Mouse (Mus musculus) stomach, postnatal 0 days (tissue): ENCODE measurements around the gene Plxna2. TPM values are rescaled to one million over a fixed set of nuclear protein-coding genes. Genes with fewer than 3 reads are reported as not detected.

Experiments used
- ATAC-seq: fragments of 200-750 bp; cut with Nextera tagmentation; 2 replicates; pipeline ENCODE4 v1.8.0; 2017; ENCODE audit not compliant: low FRiP score, low TSS enrichment
- DNase-seq: peaks from one replicate; pipeline ENCODE4 v3.0.0-alpha.2; 2016; ENCODE audit warnings: low spot score
- H3K27ac ChIP-seq: fragments of 300-500 bp; sonication (generic); replicated peaks from 2 replicates; pipeline ENCODE4 v1.5.1; 2014; ENCODE audit warnings: mild to moderate bottlenecking, control low read depth
- H3K27me3 ChIP-seq: fragments of 300-500 bp; sonication (generic); 2 replicates; pipeline ENCODE4 v1.6.1; 2014; ENCODE audit warnings: low read length; ENCODE audit not compliant: control insufficient read depth, insufficient read depth
- H3K36me3 ChIP-seq: fragments of 300-500 bp; sonication (generic); 2 replicates; pipeline ENCODE4 v1.6.1; 2014; ENCODE audit warnings: low read length, mixed read lengths; ENCODE audit not compliant: control insufficient read depth, insufficient read depth
- H3K4me1 ChIP-seq: fragments of 300-500 bp; sonication (generic); replicated peaks from 2 replicates; pipeline ENCODE4 v1.6.1; 2014; ENCODE audit warnings: antibody characterized with exemption; ENCODE audit not compliant: control insufficient read depth, insufficient read depth
- H3K4me2 ChIP-seq: fragments of 300-500 bp; sonication (generic); replicated peaks from 2 replicates; pipeline ENCODE4 v1.6.1; 2014; ENCODE audit warnings: low read depth, mild to moderate bottlenecking, control low read depth, moderate library complexity
- H3K4me3 ChIP-seq: fragments of 300-500 bp; sonication (generic); 2 replicates; pipeline ENCODE4 v1.5.1; 2014; ENCODE audit warnings: low read depth, low read length, control low read depth
- H3K9ac ChIP-seq: fragments of 300-500 bp; sonication (generic); 2 replicates; pipeline ENCODE4 v1.6.1; 2014; ENCODE audit warnings: mild to moderate bottlenecking, low read length, control low read depth, mixed read lengths
- H3K9me3 ChIP-seq: fragments of 300-500 bp; sonication (generic); 2 replicates; pipeline ENCODE4 v1.6.1; 2016; ENCODE audit warnings: low read length; ENCODE audit not compliant: control insufficient read depth
- CTCF ChIP-seq: IDR thresholded peaks from 2 replicates; pipeline ENCODE4 v1.5.1; 2016; ENCODE audit warnings: antibody characterized with exemption, low read depth, mild to moderate bottlenecking, moderate library complexity
- EP300 ChIP-seq: optimal IDR thresholded peaks from 2 replicates; pipeline ENCODE3; 2016; ENCODE audit warnings: antibody characterized with exemption
- WGBS: fragments of 180-500 bp; shearing (Covaris S2); extraction: QIAGEN DNeasy Blood & Tissue Kit; methylation state at CpG from one replicate; pipeline ENCODE4 v1.1.7; 2014; 5-methylcytosine and 5-hydroxymethylcytosine counted together
- polyA plus RNA-seq: library from polyadenylated mRNA; unstranded; fragments of >200 nt; fragmentation: Nextera tagmentation; extraction: Ambion mirVana; gene quantifications from 2 replicates; pipeline ENCODE4 v1.2.1, GENCODE M21; 2015

Gene Plxna2
- polyA plus RNA-seq, 1 experiment from 2014 or later, result 3.5 TPM

DNA sequence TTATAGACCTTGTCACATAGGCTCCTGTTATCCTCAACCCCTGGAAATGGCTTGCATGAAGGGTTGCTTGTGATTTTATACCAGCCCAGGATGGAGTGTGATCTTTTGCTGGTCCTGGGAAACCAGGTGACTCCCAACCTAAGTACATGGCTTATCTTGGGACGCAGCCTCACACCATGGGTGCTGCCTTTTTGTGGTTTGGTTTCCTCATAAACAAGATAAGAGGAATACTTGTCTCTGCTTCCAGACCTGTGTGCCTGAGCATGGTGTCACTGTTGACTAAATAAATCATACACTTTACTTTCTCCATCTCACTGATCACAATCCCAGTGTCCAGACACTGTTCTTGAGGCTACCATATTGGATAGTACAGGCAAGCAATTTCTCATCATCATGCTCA is 179.8 kb downstream of the Plxna2 start:
- Histone ChIP-seq H3K27ac (no peak overlapping the region), H3K4me2 (no peak overlapping the region), H3K4me1 (no peaks in the 10 kb centered on the region), H3K4me3 (no peak overlapping the region), H3K36me3 (peaks cover 10% of the 10 kb centered on the region), H3K9ac (no peak overlapping the region), H3K9me3 (no peaks in the 10 kb centered on the region), H3K27me3 (no peaks in the 10 kb centered on the region)
- TF ChIP-seq CTCF, result no peak
- TF ChIP-seq EP300, result no peak
- WGBS, result 91% methylated on average over 1 of the region's 1 CpGs
- ATAC-seq (no peak), DNase-seq (no peak)

DNA sequence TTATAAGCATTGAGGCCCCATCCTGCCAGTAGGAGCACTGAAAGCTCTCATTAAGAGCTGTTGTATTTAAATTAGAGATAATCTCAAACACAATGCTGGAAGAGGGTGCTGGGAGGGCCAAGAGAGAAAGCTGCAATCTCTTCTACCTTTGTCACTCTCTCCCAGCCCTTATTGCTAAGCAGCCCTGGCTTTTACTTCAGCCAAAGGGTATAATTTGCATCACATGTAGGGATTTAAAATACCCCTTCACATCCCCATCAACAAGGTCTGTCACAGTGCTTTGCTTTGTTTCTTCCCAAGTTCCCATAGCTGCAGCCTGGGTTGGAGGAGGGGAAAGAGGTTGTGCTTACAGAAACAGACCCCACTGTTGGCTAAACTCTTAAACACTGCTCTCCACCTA is 180.5 kb downstream of the Plxna2 start:
- no peaks in the 10 kb centered on the region for H3K4me1 ChIP-seq
- no peaks in the 10 kb centered on the region for H3K9me3 ChIP-seq
- no peaks in the 10 kb centered on the region for H3K27me3 ChIP-seq
- no peak for DNase-seq
- H3K4me2 ChIP-seq, result no peak overlapping the region
- H3K27ac ChIP-seq, result no peak overlapping the region
- H3K9ac ChIP-seq, result no peak overlapping the region
- ATAC-seq, result no peak
- H3K4me3 ChIP-seq, result no peak overlapping the region
- TF ChIP-seq EP300 (no peak), CTCF (no peak)
- peaks cover 10% of the 10 kb centered on the region for H3K36me3 ChIP-seq

DNA sequence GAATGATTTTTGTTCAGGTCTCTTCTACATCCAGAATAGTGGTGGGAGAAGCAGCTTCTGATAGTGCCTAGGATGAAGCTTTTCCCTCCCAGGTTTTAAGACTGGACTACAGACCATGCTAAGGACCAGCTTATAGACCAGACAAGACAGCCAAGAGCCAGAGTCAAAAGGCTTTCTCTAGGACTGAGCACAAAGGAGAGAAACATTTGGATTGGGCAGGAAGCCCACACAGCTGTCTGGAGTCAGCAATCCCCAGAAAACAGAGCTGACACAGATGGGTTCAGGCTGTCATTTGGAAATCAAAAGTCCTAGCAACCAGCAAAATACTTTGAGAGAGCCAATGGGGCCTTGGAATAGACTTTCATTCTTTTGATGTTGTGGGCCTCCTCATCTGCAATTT is 190.2 kb downstream of the Plxna2 start:
- H3K4me3 ChIP-seq, result no peak overlapping the region
- no peak overlapping the region; the same call in 1 of the 2 replicates for H3K27ac ChIP-seq
- H3K9ac ChIP-seq, result no peak overlapping the region
- H3K4me1 ChIP-seq, result no peaks in the 10 kb centered on the region
- DNase-seq (peak; percentile 18), ATAC-seq (peak; percentile 68; the same call in 1 of the 2 replicates)
- H3K4me2 ChIP-seq, result no peak overlapping the region
- H3K36me3 ChIP-seq, result peaks cover 16% of the 10 kb centered on the region
- no peaks in the 10 kb centered on the region for H3K9me3 ChIP-seq
- no peaks in the 10 kb centered on the region for H3K27me3 ChIP-seq
- no peak for TF ChIP-seq EP300
- TF ChIP-seq CTCF, result no peak

DNA sequence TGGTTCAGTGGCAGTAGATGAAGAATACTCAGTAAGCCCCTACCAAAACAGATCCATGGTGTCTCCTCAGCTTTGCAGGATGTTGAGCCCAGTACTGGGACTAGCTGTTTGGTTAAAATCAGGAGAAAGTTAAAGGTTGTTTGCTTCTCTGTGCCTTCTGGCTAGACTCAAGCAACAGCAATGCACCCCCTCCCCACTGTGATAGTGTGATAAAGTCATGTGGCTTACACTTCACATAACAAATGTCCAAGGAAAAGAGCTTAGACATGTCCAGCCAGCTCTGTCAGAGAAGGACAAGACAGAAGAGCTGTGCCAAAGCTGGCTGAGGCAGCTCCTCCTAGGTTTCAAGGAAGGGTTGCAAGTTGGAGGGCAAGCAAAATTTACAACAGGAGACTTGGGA is 190.7 kb downstream of the Plxna2 start:
- ATAC-seq (no peak), DNase-seq (no peak)

DNA sequence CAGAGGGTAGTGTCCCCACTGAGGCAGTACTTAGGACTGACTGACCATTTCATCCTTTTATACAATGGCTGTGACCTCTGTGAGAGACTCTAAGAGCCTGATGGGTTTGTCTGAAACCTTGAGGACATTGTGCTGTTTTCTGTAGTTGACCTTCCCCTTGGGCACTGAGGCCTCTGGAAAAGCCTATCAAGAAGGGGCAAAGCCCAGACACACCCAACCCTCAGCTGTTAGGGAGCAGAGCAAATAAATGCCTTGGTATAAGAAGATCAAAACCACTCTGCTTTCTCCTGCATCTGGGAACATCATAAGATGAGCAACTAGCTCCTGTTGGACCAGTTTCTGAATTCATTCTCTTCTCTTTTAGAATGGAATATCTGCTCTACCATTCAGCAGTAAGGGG is 191.6 kb downstream of the Plxna2 start:
- DNase-seq, result no peak

More for the DNA sequence above, 190.7 kb downstream of the Plxna2 start:
- no peak overlapping the region for H3K9ac ChIP-seq
- H3K27ac ChIP-seq, result peak overlapping the region; percentile 45; the same call in 1 of the 2 replicates
- H3K4me3 ChIP-seq, result no peak overlapping the region
- H3K4me1 ChIP-seq, result no peaks in the 10 kb centered on the region
- no peaks in the 10 kb centered on the region for H3K9me3 ChIP-seq
- H3K4me2 ChIP-seq, result no peak overlapping the region
- peaks cover 16% of the 10 kb centered on the region for H3K36me3 ChIP-seq
- H3K27me3 ChIP-seq, result no peaks in the 10 kb centered on the region
- TF ChIP-seq CTCF, result no peak

DNA sequence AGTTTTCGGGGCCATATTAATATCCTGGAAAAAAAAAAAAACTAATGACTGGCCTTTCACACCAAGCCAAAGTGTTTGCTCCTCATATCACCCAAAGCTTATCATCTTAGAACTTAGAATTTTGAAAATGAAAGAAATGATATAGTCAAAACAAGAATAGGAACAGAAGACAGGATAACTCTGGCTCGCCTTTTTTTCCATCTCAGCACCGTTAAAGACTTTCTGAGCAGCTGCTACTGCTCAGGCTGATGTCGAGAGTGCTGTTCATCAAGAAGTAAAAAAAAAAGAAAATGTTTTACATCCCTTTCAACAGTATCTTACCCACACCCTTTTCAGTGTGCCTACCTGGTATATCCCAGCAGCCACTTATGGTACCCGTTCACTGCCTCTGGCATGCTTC is 196.2 kb downstream of the Plxna2 start:
- TF ChIP-seq CTCF (no peak), EP300 (no peak)
- H3K36me3 ChIP-seq, result peaks cover 8% of the 10 kb centered on the region
- H3K27me3 ChIP-seq, result no peaks in the 10 kb centered on the region
- DNase-seq, result no peak
- H3K4me3 ChIP-seq, result no peak overlapping the region
- 65% methylated on average over 5 of the region's 5 CpGs for WGBS
- H3K4me2 ChIP-seq, result no peak overlapping the region
- H3K9ac ChIP-seq, result no peak overlapping the region
- no peak overlapping the region for H3K27ac ChIP-seq
- H3K9me3 ChIP-seq, result no peaks in the 10 kb centered on the region
- no peaks in the 10 kb centered on the region for H3K4me1 ChIP-seq
- ATAC-seq, result no peak

More for the DNA sequence above, 191.6 kb downstream of the Plxna2 start:
- Histone ChIP-seq H3K27me3 (no peaks in the 10 kb centered on the region), H3K9me3 (no peaks in the 10 kb centered on the region), H3K4me3 (no peak overlapping the region), H3K4me2 (no peak overlapping the region), H3K36me3 (peaks cover 16% of the 10 kb centered on the region), H3K4me1 (no peaks in the 10 kb centered on the region), H3K9ac (no peak overlapping the region), H3K27ac (no peak overlapping the region; the same call in 1 of the 2 replicates)
- no peak for ATAC-seq
- TF ChIP-seq CTCF (no peak), EP300 (no peak)
